Mouse (Mus musculus): ENCODE data around the gene Bmpr2. TPM values are rescaled to one million over a fixed set of nuclear protein-coding genes. Genes with fewer than 3 reads are reported as not detected.
A peak's percentile ranks its signal among the peaks of the same experiment; 100 is the strongest.

The Bmpr2 gene
- polyA plus RNA-seq, 1 experiment from 2014 or later: 12.5 TPM

- no peak for ATAC-seq (ENCODE audit: low FRiP score)
- no peak overlapping the region for H3K27ac ChIP-seq
- no peak overlapping the region for H3K9ac ChIP-seq
- H3K27me3 ChIP-seq: no peaks in the 10 kb centered on the region
- no peaks in the 10 kb centered on the region for H3K4me1 ChIP-seq
- H3K9me3 ChIP-seq: no peaks in the 10 kb centered on the region
- no peaks in the 10 kb centered on the region for H3K36me3 ChIP-seq (replicated peaks)
- no peak overlapping the region for H3K4me3 ChIP-seq (replicated peaks)
- WGBS: 82% methylated on average over 2 of the region's 2 CpGs
- H3K4me2 ChIP-seq: no peak overlapping the region
Measured at GRCm38 (mm10) chr1:59905916-59906315, 142.7 kb downstream of the Bmpr2 start.

GRCm38 (mm10) chr1:59906819-59907521, 143.8 kb downstream of the Bmpr2 start:
- no peak for ATAC-seq (ENCODE audit: low FRiP score)
- Histone ChIP-seq H3K4me3 (replicated peaks) (no peak overlapping the region), H3K4me2 (no peak overlapping the region), H3K27ac (no peak overlapping the region), H3K9me3 (no peaks in the 10 kb centered on the region), H3K36me3 (replicated peaks) (no peaks in the 10 kb centered on the region), H3K4me1 (no peaks in the 10 kb centered on the region), H3K27me3 (no peaks in the 10 kb centered on the region), H3K9ac (no peak overlapping the region)
- WGBS: 90% methylated on average over 13 of the region's 13 CpGs

- ATAC-seq (ENCODE audit: low FRiP score): no peak
- Histone ChIP-seq H3K36me3 (replicated peaks) (no peaks in the 10 kb centered on the region), H3K4me1 (no peaks in the 10 kb centered on the region), H3K4me3 (replicated peaks) (no peak overlapping the region), H3K27me3 (no peaks in the 10 kb centered on the region), H3K9me3 (no peaks in the 10 kb centered on the region), H3K9ac (no peak overlapping the region), H3K4me2 (no peak overlapping the region), H3K27ac (no peak overlapping the region)
- WGBS: 42% methylated on average over 2 of the region's 2 CpGs
Measured at GRCm38 (mm10) chr1:59907700-59908099, 144.5 kb downstream of the Bmpr2 start.

GRCm38 (mm10) chr1:59910941-59911340, 147.7 kb downstream of the Bmpr2 start:
- no peak overlapping the region for H3K4me3 ChIP-seq (replicated peaks)
- no peak for ATAC-seq (ENCODE audit: low FRiP score)
- WGBS: 92% methylated on average over 1 of the region's 1 CpGs

GRCm38 (mm10) chr1:59912413-59913157, 149.4 kb downstream of the Bmpr2 start, which contains the start of gene Fam117b:
TSS of gene Fam117b (plus strand) at chr1:59913006.
- WGBS: under 1% methylated on average over 69 of the region's 72 CpGs
- H3K4me1 ChIP-seq: peaks cover 25% of the 10 kb centered on the region
- peak within 1 kb of the TSS; percentile 81 for H3K4me2 ChIP-seq
- peak within 1 kb of the TSS; percentile 96 for H3K9ac ChIP-seq
- peak; percentile 99 for ATAC-seq (ENCODE audit: low FRiP score)
- peak within 1 kb of the TSS; percentile 93 for H3K4me3 ChIP-seq (replicated peaks)
- peak within 1 kb of the TSS; percentile 92 for H3K27ac ChIP-seq
- no peaks in the 10 kb centered on the region for H3K36me3 ChIP-seq (replicated peaks)
- H3K9me3 ChIP-seq: no peaks in the 10 kb centered on the region
- no peaks in the 10 kb centered on the region for H3K27me3 ChIP-seq

More at GRCm38 (mm10) chr1:59910941-59911340, 147.7 kb downstream of the Bmpr2 start:
- peaks cover 23% of the 10 kb centered on the region for H3K4me1 ChIP-seq
- no peaks in the 10 kb centered on the region for H3K9me3 ChIP-seq
- H3K27me3 ChIP-seq: no peaks in the 10 kb centered on the region
- H3K36me3 ChIP-seq (replicated peaks): no peaks in the 10 kb centered on the region
- H3K4me2 ChIP-seq: no peak overlapping the region
- no peak overlapping the region for H3K27ac ChIP-seq
- H3K9ac ChIP-seq: no peak overlapping the region

GRCm38 (mm10) chr1:59913195-59913868, 150.1 kb downstream of the Bmpr2 start:
- peak overlapping the region; percentile 96 for H3K9ac ChIP-seq
- no peaks in the 10 kb centered on the region for H3K36me3 ChIP-seq (replicated peaks)
- H3K4me2 ChIP-seq: peak overlapping the region; percentile 81
- H3K27ac ChIP-seq: peak overlapping the region; percentile 92
- WGBS: under 1% methylated on average over 77 of the region's 98 CpGs
- peak overlapping the region; percentile 93 for H3K4me3 ChIP-seq (replicated peaks)
- ATAC-seq (ENCODE audit: low FRiP score): peak; percentile 47
- no peaks in the 10 kb centered on the region for H3K9me3 ChIP-seq
- H3K27me3 ChIP-seq: no peaks in the 10 kb centered on the region
- H3K4me1 ChIP-seq: peaks cover 25% of the 10 kb centered on the region

- ATAC-seq (ENCODE audit: low FRiP score): no peak
- peak overlapping the region; percentile 96 for H3K9ac ChIP-seq
- H3K9me3 ChIP-seq: no peaks in the 10 kb centered on the region
- WGBS: 4% methylated on average over 12 of the region's 12 CpGs
- H3K27ac ChIP-seq: peak overlapping the region; percentile 92; the same call in 1 of the 2 replicates
- peak overlapping the region; percentile 93 for H3K4me3 ChIP-seq (replicated peaks)
- H3K4me1 ChIP-seq: peaks cover 25% of the 10 kb centered on the region
- no peaks in the 10 kb centered on the region for H3K36me3 ChIP-seq (replicated peaks)
- no peaks in the 10 kb centered on the region for H3K27me3 ChIP-seq
- peak overlapping the region; percentile 81 for H3K4me2 ChIP-seq
Measured at GRCm38 (mm10) chr1:59913869-59914225, 150.6 kb downstream of the Bmpr2 start.

GRCm38 (mm10) chr1:59914799-59915198, 151.6 kb downstream of the Bmpr2 start:
- peaks cover 25% of the 10 kb centered on the region for H3K4me1 ChIP-seq
- no peak overlapping the region for H3K27ac ChIP-seq
- H3K4me3 ChIP-seq (replicated peaks): peak overlapping the region; percentile 93
- peak overlapping the region; percentile 81 for H3K4me2 ChIP-seq
- WGBS: 50% methylated on average over 3 of the region's 3 CpGs
- H3K9me3 ChIP-seq: no peaks in the 10 kb centered on the region
- H3K27me3 ChIP-seq: no peaks in the 10 kb centered on the region
- H3K36me3 ChIP-seq (replicated peaks): no peaks in the 10 kb centered on the region
- ATAC-seq (ENCODE audit: low FRiP score): no peak
- H3K9ac ChIP-seq: no peak overlapping the region

GRCm38 (mm10) chr1:59915843-59916610, 152.8 kb downstream of the Bmpr2 start:
- no peak overlapping the region for H3K4me3 ChIP-seq (replicated peaks)
- peaks cover 25% of the 10 kb centered on the region for H3K4me1 ChIP-seq
- no peak overlapping the region for H3K9ac ChIP-seq
- ATAC-seq (ENCODE audit: low FRiP score): no peak
- H3K4me2 ChIP-seq: no peak overlapping the region
- no peaks in the 10 kb centered on the region for H3K27me3 ChIP-seq
- WGBS: 78% methylated on average over 10 of the region's 10 CpGs
- no peak overlapping the region for H3K27ac ChIP-seq
- H3K9me3 ChIP-seq: no peaks in the 10 kb centered on the region
- no peaks in the 10 kb centered on the region for H3K36me3 ChIP-seq (replicated peaks)

- peaks cover 25% of the 10 kb centered on the region for H3K4me1 ChIP-seq
- no peaks in the 10 kb centered on the region for H3K36me3 ChIP-seq (replicated peaks)
- H3K4me3 ChIP-seq (replicated peaks): no peak overlapping the region
- 85% methylated on average over 3 of the region's 3 CpGs for WGBS
- no peak overlapping the region for H3K9ac ChIP-seq
- no peaks in the 10 kb centered on the region for H3K27me3 ChIP-seq
- ATAC-seq (ENCODE audit: low FRiP score): no peak
- H3K9me3 ChIP-seq: no peaks in the 10 kb centered on the region
- no peak overlapping the region for H3K4me2 ChIP-seq
- H3K27ac ChIP-seq: no peak overlapping the region
Measured at GRCm38 (mm10) chr1:59917401-59917800, 154.2 kb downstream of the Bmpr2 start.

GRCm38 (mm10) chr1:59918075-59918474, 154.9 kb downstream of the Bmpr2 start:
- Histone ChIP-seq H3K27me3 (no peaks in the 10 kb centered on the region), H3K4me2 (no peak overlapping the region), H3K9ac (no peak overlapping the region), H3K27ac (no peak overlapping the region), H3K4me1 (peaks cover 25% of the 10 kb centered on the region), H3K36me3 (replicated peaks) (no peaks in the 10 kb centered on the region), H3K9me3 (no peaks in the 10 kb centered on the region), H3K4me3 (replicated peaks) (no peak overlapping the region)
- no peak for ATAC-seq (ENCODE audit: low FRiP score)

- no peaks in the 10 kb centered on the region for H3K36me3 ChIP-seq (replicated peaks)
- no peak overlapping the region for H3K4me3 ChIP-seq (replicated peaks)
- H3K27me3 ChIP-seq: no peaks in the 10 kb centered on the region
- H3K4me2 ChIP-seq: no peak overlapping the region
- H3K9me3 ChIP-seq: no peaks in the 10 kb centered on the region
- no peak for ATAC-seq (ENCODE audit: low FRiP score)
- WGBS: 90% methylated on average over 1 of the region's 1 CpGs
- H3K4me1 ChIP-seq: no peaks in the 10 kb centered on the region
- no peak overlapping the region for H3K27ac ChIP-seq
- no peak overlapping the region for H3K9ac ChIP-seq
Measured at GRCm38 (mm10) chr1:59923201-59923600, 160.0 kb downstream of the Bmpr2 start.

Data from forebrain, embryonic 12.5 days (tissue).